Mouse (Mus musculus): ENCODE data around the gene Tuba1c. TPM values are rescaled to one million over a fixed set of nuclear protein-coding genes. Genes with fewer than 3 reads are reported as not detected.

Gene Tuba1c
- polyA plus RNA-seq, 1 experiment from 2014 or later, result 12.4 TPM

- H3K4me1 ChIP-seq, result peaks cover 21% of the 10 kb centered on the region
- H3K27me3 ChIP-seq (replicated peaks), result no peaks in the 10 kb centered on the region
- H3K4me2 ChIP-seq, result peak overlapping the region; percentile 52
- H3K9me3 ChIP-seq (replicated peaks), result no peaks in the 10 kb centered on the region
- no peak overlapping the region for H3K4me3 ChIP-seq (replicated peaks)
- H3K36me3 ChIP-seq, result no peaks in the 10 kb centered on the region
- 44% methylated on average over 14 of the region's 14 CpGs for WGBS
- no peak for ATAC-seq (ENCODE audit: low FRiP score)
- 0 out of 2 replicates have a peak overlapping the region, but pooled peaks have one; percentile 28 for H3K27ac ChIP-seq (replicated peaks)
- no peak overlapping the region for H3K9ac ChIP-seq (replicated peaks)
These were observed 29.0 kb upstream of the Tuba1c start for GRCm38 (mm10) chr15:99000535-99001283.

- 17% methylated on average over 17 of the region's 17 CpGs for WGBS
These were observed 28.2 kb upstream of the Tuba1c start for GRCm38 (mm10) chr15:99001451-99001931.

GRCm38 (mm10) chr15:99003600-99003999 is 26.1 kb upstream of the Tuba1c start:
- ATAC-seq (ENCODE audit: low FRiP score), result no peak
- H3K27ac ChIP-seq (replicated peaks), result no peak overlapping the region
- H3K4me2 ChIP-seq, result no peak overlapping the region
- WGBS, result 89% methylated on average over 5 of the region's 5 CpGs
- H3K4me1 ChIP-seq, result peaks cover 18% of the 10 kb centered on the region
- H3K27me3 ChIP-seq (replicated peaks), result no peaks in the 10 kb centered on the region
- H3K4me3 ChIP-seq (replicated peaks), result no peak overlapping the region
- H3K9me3 ChIP-seq (replicated peaks), result no peaks in the 10 kb centered on the region
- H3K36me3 ChIP-seq, result no peaks in the 10 kb centered on the region
- no peak overlapping the region for H3K9ac ChIP-seq (replicated peaks)

More at GRCm38 (mm10) chr15:99001451-99001931, 28.2 kb upstream of the Tuba1c start:
- Histone ChIP-seq H3K9ac (replicated peaks) (peak overlapping the region; percentile 34; the same call in 1 of the 2 replicates), H3K4me2 (peak overlapping the region; percentile 52), H3K27me3 (replicated peaks) (no peaks in the 10 kb centered on the region), H3K36me3 (no peaks in the 10 kb centered on the region), H3K4me1 (peaks cover 21% of the 10 kb centered on the region), H3K4me3 (replicated peaks) (peak overlapping the region; percentile 15; the same call in 1 of the 2 replicates), H3K9me3 (replicated peaks) (no peaks in the 10 kb centered on the region), H3K27ac (replicated peaks) (peak overlapping the region; percentile 28; the same call in 1 of the 2 replicates)
- ATAC-seq (ENCODE audit: low FRiP score), result no peak

GRCm38 (mm10) chr15:99008801-99009241 is 20.9 kb upstream of the Tuba1c start:
- no peak overlapping the region for H3K4me3 ChIP-seq (replicated peaks)
- no peaks in the 10 kb centered on the region for H3K27me3 ChIP-seq (replicated peaks)
- 0 out of 2 replicates have a peak, but pooled peaks cover 3% of the 10 kb centered on the region for H3K4me1 ChIP-seq
- H3K4me2 ChIP-seq, result no peak overlapping the region
- H3K36me3 ChIP-seq, result no peaks in the 10 kb centered on the region
- no peaks in the 10 kb centered on the region for H3K9me3 ChIP-seq (replicated peaks)
- H3K27ac ChIP-seq (replicated peaks), result no peak overlapping the region
- 60% methylated on average over 6 of the region's 6 CpGs for WGBS
- no peak overlapping the region for H3K9ac ChIP-seq (replicated peaks)
- ATAC-seq (ENCODE audit: low FRiP score), result no peak

- Histone ChIP-seq H3K4me3 (replicated peaks) (no peak overlapping the region), H3K36me3 (no peaks in the 10 kb centered on the region), H3K27me3 (replicated peaks) (no peaks in the 10 kb centered on the region), H3K4me1 (0 out of 2 replicates have a peak, but pooled peaks cover 3% of the 10 kb centered on the region), H3K9me3 (replicated peaks) (no peaks in the 10 kb centered on the region), H3K27ac (replicated peaks) (no peak overlapping the region), H3K4me2 (no peak overlapping the region), H3K9ac (replicated peaks) (no peak overlapping the region)
- ATAC-seq (ENCODE audit: low FRiP score), result no peak
- 82% methylated on average over 2 of the region's 2 CpGs for WGBS
These were observed 18.8 kb upstream of the Tuba1c start for GRCm38 (mm10) chr15:99010896-99011295.

GRCm38 (mm10) chr15:99011946-99012345 is 17.7 kb upstream of the Tuba1c start:
- ATAC-seq (ENCODE audit: low FRiP score), result no peak
- H3K36me3 ChIP-seq, result no peaks in the 10 kb centered on the region
- no peaks in the 10 kb centered on the region for H3K27me3 ChIP-seq (replicated peaks)
- no peaks in the 10 kb centered on the region for H3K9me3 ChIP-seq (replicated peaks)
- H3K27ac ChIP-seq (replicated peaks), result no peak overlapping the region
- H3K4me3 ChIP-seq (replicated peaks), result no peak overlapping the region
- 0 out of 2 replicates have a peak, but pooled peaks cover 3% of the 10 kb centered on the region for H3K4me1 ChIP-seq
- H3K4me2 ChIP-seq, result no peak overlapping the region
- H3K9ac ChIP-seq (replicated peaks), result no peak overlapping the region
- 90% methylated on average over 3 of the region's 3 CpGs for WGBS

GRCm38 (mm10) chr15:99014496-99015030 is 15.1 kb upstream of the Tuba1c start:
- H3K4me1 ChIP-seq, result peaks cover 21% of the 10 kb centered on the region
- no peaks in the 10 kb centered on the region for H3K9me3 ChIP-seq (replicated peaks)
- H3K36me3 ChIP-seq, result no peaks in the 10 kb centered on the region
- H3K27ac ChIP-seq (replicated peaks), result no peak overlapping the region
- ATAC-seq (ENCODE audit: low FRiP score), result no peak
- no peak overlapping the region for H3K9ac ChIP-seq (replicated peaks)
- H3K27me3 ChIP-seq (replicated peaks), result no peaks in the 10 kb centered on the region
- 67% methylated on average over 9 of the region's 9 CpGs for WGBS
- no peak overlapping the region for H3K4me2 ChIP-seq
- no peak overlapping the region for H3K4me3 ChIP-seq (replicated peaks)

GRCm38 (mm10) chr15:99017355-99017761 is 12.3 kb upstream of the Tuba1c start:
- Histone ChIP-seq H3K4me1 (peaks cover 21% of the 10 kb centered on the region), H3K9ac (replicated peaks) (no peak overlapping the region), H3K4me2 (no peak overlapping the region), H3K36me3 (no peaks in the 10 kb centered on the region), H3K27me3 (replicated peaks) (no peaks in the 10 kb centered on the region), H3K9me3 (replicated peaks) (no peaks in the 10 kb centered on the region), H3K4me3 (replicated peaks) (no peak overlapping the region), H3K27ac (replicated peaks) (peak overlapping the region; percentile 69)
- ATAC-seq (ENCODE audit: low FRiP score), result no peak
- 74% methylated on average over 8 of the region's 8 CpGs for WGBS

GRCm38 (mm10) chr15:99017986-99018385 is 11.7 kb upstream of the Tuba1c start:
- H3K9ac ChIP-seq (replicated peaks), result no peak overlapping the region
- WGBS, result 42% methylated on average over 9 of the region's 9 CpGs

GRCm38 (mm10) chr15:99018630-99019029 is 11.1 kb upstream of the Tuba1c start:
- no peak overlapping the region for H3K4me3 ChIP-seq (replicated peaks)
- H3K9me3 ChIP-seq (replicated peaks), result no peaks in the 10 kb centered on the region
- H3K27me3 ChIP-seq (replicated peaks), result no peaks in the 10 kb centered on the region
- 0 out of 2 replicates have a peak overlapping the region, but pooled peaks have one; percentile 9 for H3K4me2 ChIP-seq
- WGBS, result 68% methylated on average over 4 of the region's 4 CpGs
- H3K4me1 ChIP-seq, result peaks cover 21% of the 10 kb centered on the region
- peak overlapping the region; percentile 69 for H3K27ac ChIP-seq (replicated peaks)
- ATAC-seq (ENCODE audit: low FRiP score), result no peak
- H3K36me3 ChIP-seq, result no peaks in the 10 kb centered on the region
- no peak overlapping the region for H3K9ac ChIP-seq (replicated peaks)

More at GRCm38 (mm10) chr15:99017986-99018385, 11.7 kb upstream of the Tuba1c start:
- Histone ChIP-seq H3K4me3 (replicated peaks) (no peak overlapping the region), H3K9me3 (replicated peaks) (no peaks in the 10 kb centered on the region), H3K27ac (replicated peaks) (peak overlapping the region; percentile 69), H3K4me2 (no peak overlapping the region), H3K27me3 (replicated peaks) (no peaks in the 10 kb centered on the region), H3K4me1 (peaks cover 21% of the 10 kb centered on the region), H3K36me3 (no peaks in the 10 kb centered on the region)
- ATAC-seq (ENCODE audit: low FRiP score), result peak; percentile 68; the same call in 1 of the 2 replicates

- Histone ChIP-seq H3K9ac (replicated peaks) (no peak overlapping the region), H3K4me3 (replicated peaks) (no peak overlapping the region), H3K27me3 (replicated peaks) (no peaks in the 10 kb centered on the region), H3K9me3 (replicated peaks) (no peaks in the 10 kb centered on the region), H3K36me3 (no peaks in the 10 kb centered on the region), H3K4me1 (peaks cover 21% of the 10 kb centered on the region), H3K4me2 (peak overlapping the region; percentile 9; the same call in 1 of the 2 replicates), H3K27ac (replicated peaks) (no peak overlapping the region)
- no peak for ATAC-seq (ENCODE audit: low FRiP score)
- WGBS, result 52% methylated on average over 8 of the region's 8 CpGs
These were observed 10.3 kb upstream of the Tuba1c start for GRCm38 (mm10) chr15:99019436-99019835.

GRCm38 (mm10) chr15:99020171-99020570 is 9.5 kb upstream of the Tuba1c start:
- no peaks in the 10 kb centered on the region for H3K36me3 ChIP-seq
- peaks cover 21% of the 10 kb centered on the region for H3K4me1 ChIP-seq
- ATAC-seq (ENCODE audit: low FRiP score), result no peak
- WGBS, result 94% methylated on average over 4 of the region's 4 CpGs
- H3K9me3 ChIP-seq (replicated peaks), result no peaks in the 10 kb centered on the region
- no peak overlapping the region for H3K27ac ChIP-seq (replicated peaks)
- no peaks in the 10 kb centered on the region for H3K27me3 ChIP-seq (replicated peaks)
- no peak overlapping the region for H3K4me2 ChIP-seq
- H3K9ac ChIP-seq (replicated peaks), result no peak overlapping the region
- H3K4me3 ChIP-seq (replicated peaks), result no peak overlapping the region

All from neural tube, embryonic 15.5 days (tissue).